Comparison of ENCODE assay signal across 20 mouse cellular contexts in the genomic region with DNA sequence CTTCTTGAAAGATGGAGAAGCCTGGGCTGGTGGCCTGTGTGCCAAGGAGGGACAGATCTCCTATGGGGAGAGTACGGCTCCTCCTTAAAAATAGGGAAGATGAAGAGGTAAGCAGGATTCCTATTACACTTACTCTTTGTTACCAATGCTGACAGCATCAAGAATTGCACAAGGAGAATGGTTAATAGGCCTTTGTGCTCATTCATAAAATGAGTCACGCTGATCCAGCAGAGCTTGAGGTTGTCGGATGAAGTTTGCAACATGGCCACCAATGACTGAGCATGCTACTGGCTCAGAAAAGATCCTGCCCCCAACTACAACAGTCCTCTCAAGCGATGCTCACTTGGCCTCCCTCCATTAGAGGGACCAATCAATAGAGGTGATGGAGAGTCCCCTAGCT. TPM values are rescaled to one million over a fixed set of nuclear protein-coding genes. Genes with fewer than 3 reads are reported as not detected.
DNase-seq lines count a peak whose midpoint lies in the region; ATAC-seq and TF ChIP-seq lines count a peak whose summit lies in the region.
"Had no signal": no experiment of that assay in that cellular context is flagged by ENCODE, and none has a peak within 500 bp of the region (broad histone marks: within the 10 kb centered on the region; RNA-seq: fewer than 3 reads in every experiment).

No protein-coding gene starts in this region.

- no peaks in the 10 kb centered on the region for H3K36me3 ChIP-seq in heart, embryonic 10.5 days
- no peaks in the 10 kb centered on the region for H3K36me3 ChIP-seq in embryonic facial prominence, embryonic 14.5 days (ENCODE audit: control insufficient read depth, insufficient read depth, low read length)
- H3K36me3 ChIP-seq in lung, postnatal 0 days (ENCODE audit: insufficient read depth, low read length), result no peaks in the 10 kb centered on the region
- H3K36me3 ChIP-seq: heart, embryonic 12.5 days; hindbrain, embryonic 15.5 days had no signal

- no peak overlapping the region for H3K27ac ChIP-seq in heart, embryonic 10.5 days
- H3K27ac ChIP-seq in embryonic facial prominence, embryonic 14.5 days (replicated peaks; ENCODE audit: low read depth, low read length), result peak overlapping the region; percentile 4; the same call in 1 of the 2 replicates
- no peak overlapping the region for H3K27ac ChIP-seq in lung, postnatal 0 days (ENCODE audit: low read length)
- H3K27ac ChIP-seq: gastrocnemius, adult 2 months; heart, adult 2 months; hindbrain, embryonic 15.5 days had no signal

- H3K4me2 ChIP-seq in embryonic facial prominence, embryonic 14.5 days (ENCODE audit: low read depth, low read length), result no peak overlapping the region
- no peak overlapping the region for H3K4me2 ChIP-seq in lung, postnatal 0 days (replicated peaks; ENCODE audit: low read depth, low read length)
- H3K4me2 ChIP-seq: heart, embryonic 12.5 days; hindbrain, embryonic 15.5 days had no signal

- TF ChIP-seq CTCF in lung, postnatal 0 days (IDR thresholded peaks at IDR 0.05), result no peak

- WGBS in heart, embryonic 10.5 days, result 85% methylated on average over 4 of the region's 4 CpGs
- 82% methylated on average over 4 of the region's 4 CpGs for WGBS in embryonic facial prominence, embryonic 14.5 days
- WGBS in lung, postnatal 0 days, result 92% methylated on average over 4 of the region's 4 CpGs

- no peak overlapping the region for H3K9ac ChIP-seq in embryonic facial prominence, embryonic 14.5 days (ENCODE audit: low read depth, low read length)
- no peak overlapping the region for H3K9ac ChIP-seq in lung, postnatal 0 days (replicated peaks; ENCODE audit: low read depth)
- H3K9ac ChIP-seq: heart, embryonic 12.5 days; hindbrain, embryonic 15.5 days had no signal

- TF ChIP-seq EP300 in lung, postnatal 0 days (IDR thresholded peaks at IDR 0.05), result no peak

- ATAC-seq in embryonic facial prominence, embryonic 14.5 days (ENCODE audit: low read depth), result no peak
- no peak for ATAC-seq in lung, postnatal 0 days
- no peak for ATAC-seq in erythroid progenitor cell, adult 5-6 weeks (replicated peaks; ENCODE audit: low FRiP score, poor library complexity, severe bottlenecking)
- ATAC-seq: intestine, postnatal 0 days had no signal

- intact Hi-C loops in heart, postnatal 10 days (cut with DNase I), result no loop called here

- no peaks in the 10 kb centered on the region for H3K4me1 ChIP-seq in heart, embryonic 10.5 days
- H3K4me1 ChIP-seq in embryonic facial prominence, embryonic 14.5 days (ENCODE audit: control insufficient read depth, insufficient read depth, low read length), result peaks cover 18% of the 10 kb centered on the region
- H3K4me1 ChIP-seq in lung, postnatal 0 days (ENCODE audit: insufficient read depth, low read depth, low read length), result no peaks in the 10 kb centered on the region
- H3K4me1 ChIP-seq: heart, embryonic 12.5 days; hindbrain, embryonic 15.5 days had no signal

- H3K9me3 ChIP-seq in heart, embryonic 10.5 days, result no peaks in the 10 kb centered on the region
- H3K9me3 ChIP-seq in embryonic facial prominence, embryonic 14.5 days (ENCODE audit: control insufficient read depth, low read length), result no peaks in the 10 kb centered on the region
- no peaks in the 10 kb centered on the region for H3K9me3 ChIP-seq in lung, postnatal 0 days (ENCODE audit: low read length)
- H3K9me3 ChIP-seq: heart, embryonic 12.5 days; hindbrain, embryonic 15.5 days had no signal

- H3K27me3 ChIP-seq in heart, embryonic 10.5 days (ENCODE audit: insufficient read depth, poor library complexity, severe bottlenecking), result no peaks in the 10 kb centered on the region
- no peaks in the 10 kb centered on the region for H3K27me3 ChIP-seq in embryonic facial prominence, embryonic 14.5 days (replicated peaks; ENCODE audit: control insufficient read depth, insufficient read depth, low read length)
- H3K27me3 ChIP-seq in lung, postnatal 0 days (replicated peaks; ENCODE audit: insufficient read depth, low read length), result no peaks in the 10 kb centered on the region
- H3K27me3 ChIP-seq: heart, embryonic 12.5 days; hindbrain, embryonic 15.5 days had no signal

- no peak overlapping the region for H3K4me3 ChIP-seq in heart, embryonic 10.5 days
- no peak overlapping the region for H3K4me3 ChIP-seq in embryonic facial prominence, embryonic 14.5 days (ENCODE audit: low read depth, low read length)
- H3K4me3 ChIP-seq in lung, postnatal 0 days (ENCODE audit: low read depth, low read length), result no peak overlapping the region
- H3K4me3 ChIP-seq: gastrocnemius, adult 2 months; heart, adult 2 months; heart, embryonic 12.5 days; hindbrain, embryonic 15.5 days had no signal

- DNase-seq in adrenal gland, adult 2 months, result peak; percentile 35
- no peak for DNase-seq in adrenal gland, postnatal 25 days
- peak; percentile 33 for DNase-seq in heart, embryonic 10.5 days (ENCODE audit: low spot score)
- DNase-seq in heart, postnatal 10 days, result no peak
- DNase-seq in embryonic facial prominence, embryonic 14.5 days (ENCODE audit: low spot score), result no peak
- DNase-seq in lung, postnatal 0 days (ENCODE audit: low spot score), result no peak
- DNase-seq in testis, postnatal 10 days (ENCODE audit: low spot score), result no peak
- DNase-seq: adrenal gland, adult 8-10 months; cerebellum, adult 18-20 months; cerebellum, adult 9-11 months; cerebellum, postnatal 36 days; gastrocnemius, adult 2 months; gastrocnemius, postnatal 25 days; heart, adult 2 months; heart, postnatal 36 days; kidney, adult 8-10 months had no signal

RNA-seq across cellular contexts. Expression of gene Irf2, which starts 42.0 kb away (rescaled TPM):
- total RNA-seq in adrenal gland, adult 2 months (2021), result 10 to 100 TPM; 51.1 to 56.8 TPM
- polyA plus RNA-seq in adrenal gland, adult 2 months (2012; rRNA removed), result 8.6 and 14.9 TPM in 2 replicates
- total RNA-seq in adrenal gland, postnatal 25 days (2021), result 61.4 and 72.7 TPM in 2 replicates
- polyA plus RNA-seq in heart, embryonic 10.5 days (2016; fragmentation: Nextera tagmentation; extraction: Ambion mirVana), result 8.9 and 10.9 TPM in 2 replicates
- 10 to 100 TPM; 38.2 to 47.6 TPM for total RNA-seq in heart, postnatal 10 days (2021)
- 15.3 and 15.8 TPM in 2 replicates for polyA plus RNA-seq in embryonic facial prominence, embryonic 14.5 days (2014; fragmentation: Nextera tagmentation; extraction: Ambion mirVana)
- 64.9 and 75.4 TPM in 2 replicates for polyA plus RNA-seq in lung, postnatal 0 days (2015; fragmentation: Nextera tagmentation; extraction: Ambion mirVana)
- total RNA-seq in erythroid progenitor cell, adult 5-6 weeks (2015; ENCODE audit: low replicate concordance), result 55.1 and 69.6 TPM in 2 replicates
- 33.4 and 66.5 TPM in 2 replicates for total RNA-seq in erythroid progenitor cell, adult 5-6 weeks (2017; ENCODE audit: low replicate concordance)

Comparison
In these comparisons a context has a peak if more than half of its experiments do, and no peak if none do; other contexts are left out.
1. DNase-seq: peak in adrenal gland, adult 2 months (single experiment) and heart, embryonic 10.5 days (single experiment); none in adrenal gland, postnatal 25 days (single experiment), heart, postnatal 10 days (0 of 2), embryonic facial prominence, embryonic 14.5 days (single experiment), lung, postnatal 0 days (single experiment) and testis, postnatal 10 days (single experiment).